Mouse (Mus musculus) layer of hippocampus, adult 18-20 months (tissue): Measurements from ENCODE around the gene Ttc21a. TPM values are rescaled to one million over a fixed set of nuclear protein-coding genes. Genes with fewer than 3 reads are reported as not detected.

ENCODE experiments used
- DNase-seq, 2 experiments: peaks; one replicate each; pipeline ENCODE4 v3.0.0; 2022; ENCODE audit warnings: low spot score in 2 of 2
- long read RNA-seq: library from polyadenylated mRNA; stranded (forward); transcript quantifications from one replicate; pipeline ENCODE4 v2.0.0, GENCODE M21; 2021
- total RNA-seq, 2 experiments: library from RNA; stranded (reverse); gene quantifications; 2 replicates each; pipeline ENCODE4 v1.2.3; 2021

Ttc21a gene
- 1 to 10 TPM in 1 of 2 experiments, under 1 TPM in 1; 0.71 to 1.2 TPM for total RNA-seq
- long read RNA-seq, partial matches to known transcripts = 1 of 1 reads
- long read RNA-seq, other reads (novel, unspliced or antisense) = 0 of 1 reads

GRCm38 (mm10) chr9:119937005-119937773, at the start of gene Ttc21a, which contains the start of gene Gorasp1:
Gene Ttc21a (plus strand): TSS chr9:119937606.
Gene Gorasp1 (minus strand): TSS chr9:119937565.
- peak; percentile 86 to 94 for DNase-seq

GRCm38 (mm10) chr9:119888843-119889246, 48.6 kb upstream of the Ttc21a start:
- DNase-seq = no peak

- no peak for DNase-seq
These were observed 48.0 kb upstream of the Ttc21a start for GRCm38 (mm10) chr9:119889446-119889845.

- peak in 1 of 2 experiments; percentile 51 for DNase-seq
These were observed 46.7 kb upstream of the Ttc21a start for GRCm38 (mm10) chr9:119890692-119891091.

- DNase-seq = no peak
These were observed 43.5 kb upstream of the Ttc21a start for GRCm38 (mm10) chr9:119893881-119894280.

GRCm38 (mm10) chr9:119894339-119895009, 42.9 kb upstream of the Ttc21a start, which contains the start of gene Wdr48:
Gene Wdr48 (plus strand): TSS chr9:119894878.
- peak; percentile 94 to 98 for DNase-seq

GRCm38 (mm10) chr9:119895040-119895721, 42.2 kb upstream of the Ttc21a start:
- no peak for DNase-seq

- DNase-seq = no peak
These were observed 38.0 kb upstream of the Ttc21a start for GRCm38 (mm10) chr9:119899446-119899845.

GRCm38 (mm10) chr9:119902410-119903151, 34.8 kb upstream of the Ttc21a start:
- no peak for DNase-seq

- no peak for DNase-seq
These were observed 28.7 kb upstream of the Ttc21a start for GRCm38 (mm10) chr9:119908708-119909107.

- peak in 1 of 2 experiments; percentile 35 for DNase-seq
These were observed 27.5 kb upstream of the Ttc21a start for GRCm38 (mm10) chr9:119909931-119910330.

GRCm38 (mm10) chr9:119913087-119913838, 24.1 kb upstream of the Ttc21a start:
- no peak for DNase-seq

GRCm38 (mm10) chr9:119919858-119920257, 17.5 kb upstream of the Ttc21a start:
- no peak for DNase-seq

- DNase-seq = no peak
These were observed 13.9 kb upstream of the Ttc21a start for GRCm38 (mm10) chr9:119923462-119923861.

- DNase-seq = no peak
These were observed 12.2 kb upstream of the Ttc21a start for GRCm38 (mm10) chr9:119925120-119925657.

GRCm38 (mm10) chr9:119925729-119926128, 11.7 kb upstream of the Ttc21a start:
- no peak for DNase-seq

GRCm38 (mm10) chr9:119926497-119926896, 10.9 kb upstream of the Ttc21a start:
- DNase-seq = no peak

- DNase-seq = no peak
These were observed 5.0 kb upstream of the Ttc21a start for GRCm38 (mm10) chr9:119932358-119932757.

GRCm38 (mm10) chr9:119933675-119934074, 3.7 kb upstream of the Ttc21a start:
- DNase-seq = no peak

- DNase-seq = no peak
These were observed 1.1 kb downstream of the Ttc21a start for GRCm38 (mm10) chr9:119938496-119938895.
